Mouse (Mus musculus): ENCODE results near the gene 4931422A03Rik. TPM values are rescaled to one million over a fixed set of nuclear protein-coding genes. Genes with fewer than 3 reads are reported as not detected.

Gene 4931422A03Rik
- polyA plus RNA-seq, 1 experiment from 2014 or later = 0.80 TPM

- Histone ChIP-seq H3K27ac (replicated peaks) (no peak overlapping the region), H3K27me3 (ENCODE audit: control insufficient read depth, insufficient read depth, low read length) (no peaks in the 10 kb centered on the region), H3K4me1 (replicated peaks; ENCODE audit: control insufficient read depth, insufficient read depth) (no peaks in the 10 kb centered on the region), H3K4me3 (ENCODE audit: low read depth, low read length) (no peak overlapping the region), H3K4me2 (replicated peaks; ENCODE audit: low read depth) (no peak overlapping the region), H3K9ac (ENCODE audit: low read length) (no peak overlapping the region), H3K36me3 (ENCODE audit: control insufficient read depth, insufficient read depth, low read length) (peaks cover 5% of the 10 kb centered on the region), H3K9me3 (ENCODE audit: control insufficient read depth, low read length) (no peaks in the 10 kb centered on the region)
- ATAC-seq (ENCODE audit: low FRiP score, low TSS enrichment) (no peak), DNase-seq (ENCODE audit: low spot score) (no peak)
- no peak for TF ChIP-seq CTCF (IDR thresholded peaks at IDR 0.05; ENCODE audit: low read depth)
- TF ChIP-seq EP300 (optimal IDR thresholded peaks at IDR 0.05) = no peak
- WGBS = 95% methylated on average over 6 of the region's 6 CpGs
Measured at GRCm38 (mm10) chr2:104060996-104061395, 32.8 kb upstream of the 4931422A03Rik start.

- Histone ChIP-seq H3K9ac (ENCODE audit: low read length) (no peak overlapping the region), H3K27me3 (ENCODE audit: control insufficient read depth, insufficient read depth, low read length) (no peaks in the 10 kb centered on the region), H3K36me3 (ENCODE audit: control insufficient read depth, insufficient read depth, low read length) (peaks cover 5% of the 10 kb centered on the region), H3K4me1 (replicated peaks; ENCODE audit: control insufficient read depth, insufficient read depth) (no peaks in the 10 kb centered on the region), H3K4me3 (ENCODE audit: low read depth, low read length) (no peak overlapping the region), H3K27ac (replicated peaks) (no peak overlapping the region), H3K4me2 (replicated peaks; ENCODE audit: low read depth) (no peak overlapping the region), H3K9me3 (ENCODE audit: control insufficient read depth, low read length) (no peaks in the 10 kb centered on the region)
- 50% methylated on average over 10 of the region's 10 CpGs for WGBS
- no peak for ATAC-seq (ENCODE audit: low FRiP score, low TSS enrichment)
- DNase-seq (ENCODE audit: low spot score) = no peak
- no peak for TF ChIP-seq CTCF (IDR thresholded peaks at IDR 0.05; ENCODE audit: low read depth)
- TF ChIP-seq EP300 (optimal IDR thresholded peaks at IDR 0.05) = no peak
Measured at GRCm38 (mm10) chr2:104059786-104060185, 31.6 kb upstream of the 4931422A03Rik start.

GRCm38 (mm10) chr2:104058954-104059353 is 30.8 kb upstream of the 4931422A03Rik start:
- no peak overlapping the region for H3K4me2 ChIP-seq (replicated peaks; ENCODE audit: low read depth)
- no peaks in the 10 kb centered on the region for H3K27me3 ChIP-seq (ENCODE audit: control insufficient read depth, insufficient read depth, low read length)
- H3K4me3 ChIP-seq (ENCODE audit: low read depth, low read length) = no peak overlapping the region
- H3K9ac ChIP-seq (ENCODE audit: low read length) = no peak overlapping the region
- no peaks in the 10 kb centered on the region for H3K4me1 ChIP-seq (replicated peaks; ENCODE audit: control insufficient read depth, insufficient read depth)
- WGBS = 88% methylated on average over 4 of the region's 4 CpGs
- DNase-seq (ENCODE audit: low spot score) (no peak), ATAC-seq (ENCODE audit: low FRiP score, low TSS enrichment) (no peak)
- no peaks in the 10 kb centered on the region for H3K9me3 ChIP-seq (ENCODE audit: control insufficient read depth, low read length)
- no peak overlapping the region for H3K27ac ChIP-seq (replicated peaks)
- TF ChIP-seq EP300 (optimal IDR thresholded peaks at IDR 0.05) = no peak
- no peak for TF ChIP-seq CTCF (IDR thresholded peaks at IDR 0.05; ENCODE audit: low read depth)
- peaks cover 10% of the 10 kb centered on the region for H3K36me3 ChIP-seq (ENCODE audit: control insufficient read depth, insufficient read depth, low read length)

- TF ChIP-seq CTCF (IDR thresholded peaks at IDR 0.05; ENCODE audit: low read depth) = no peak
- no peak for TF ChIP-seq EP300 (optimal IDR thresholded peaks at IDR 0.05)
- 63% methylated on average over 1 of the region's 1 CpGs for WGBS
- peaks cover 11% of the 10 kb centered on the region for H3K36me3 ChIP-seq (ENCODE audit: control insufficient read depth, insufficient read depth, low read length)
- ATAC-seq (ENCODE audit: low FRiP score, low TSS enrichment) (no peak), DNase-seq (ENCODE audit: low spot score) (no peak)
- H3K9me3 ChIP-seq (ENCODE audit: control insufficient read depth, low read length) = no peaks in the 10 kb centered on the region
- no peak overlapping the region for H3K27ac ChIP-seq (replicated peaks)
- H3K4me2 ChIP-seq (replicated peaks; ENCODE audit: low read depth) = no peak overlapping the region
- H3K9ac ChIP-seq (ENCODE audit: low read length) = no peak overlapping the region
- no peaks in the 10 kb centered on the region for H3K4me1 ChIP-seq (replicated peaks; ENCODE audit: control insufficient read depth, insufficient read depth)
- no peak overlapping the region for H3K4me3 ChIP-seq (ENCODE audit: low read depth, low read length)
- no peaks in the 10 kb centered on the region for H3K27me3 ChIP-seq (ENCODE audit: control insufficient read depth, insufficient read depth, low read length)
Measured at GRCm38 (mm10) chr2:104058381-104058780, 30.2 kb upstream of the 4931422A03Rik start.

GRCm38 (mm10) chr2:104044479-104045080 is 16.4 kb upstream of the 4931422A03Rik start:
- H3K27ac ChIP-seq (replicated peaks) = no peak overlapping the region
- no peak for ATAC-seq (ENCODE audit: low FRiP score, low TSS enrichment)
- TF ChIP-seq CTCF (IDR thresholded peaks at IDR 0.05; ENCODE audit: low read depth) (no peak), EP300 (optimal IDR thresholded peaks at IDR 0.05) (no peak)

GRCm38 (mm10) chr2:104043624-104044478 is 15.7 kb upstream of the 4931422A03Rik start:
- H3K9ac ChIP-seq (ENCODE audit: low read length) = no peak overlapping the region
- H3K4me2 ChIP-seq (replicated peaks; ENCODE audit: low read depth) = no peak overlapping the region
- no peaks in the 10 kb centered on the region for H3K4me1 ChIP-seq (replicated peaks; ENCODE audit: control insufficient read depth, insufficient read depth)
- ATAC-seq (ENCODE audit: low FRiP score, low TSS enrichment) (no peak; the same call in 1 of the 2 replicates), DNase-seq (ENCODE audit: low spot score) (no peak)
- peaks cover 9% of the 10 kb centered on the region; the same call in 1 of the 2 replicates for H3K36me3 ChIP-seq (ENCODE audit: control insufficient read depth, insufficient read depth, low read length)
- TF ChIP-seq EP300 (optimal IDR thresholded peaks at IDR 0.05) (no peak), CTCF (IDR thresholded peaks at IDR 0.05; ENCODE audit: low read depth) (no peak)
- WGBS = 35% methylated on average over 4 of the region's 5 CpGs
- H3K27ac ChIP-seq (replicated peaks) = no peak overlapping the region
- H3K27me3 ChIP-seq (ENCODE audit: control insufficient read depth, insufficient read depth, low read length) = no peaks in the 10 kb centered on the region
- H3K4me3 ChIP-seq (ENCODE audit: low read depth, low read length) = no peak overlapping the region
- H3K9me3 ChIP-seq (ENCODE audit: control insufficient read depth, low read length) = no peaks in the 10 kb centered on the region

More at GRCm38 (mm10) chr2:104044479-104045080, 16.4 kb upstream of the 4931422A03Rik start:
- Histone ChIP-seq H3K36me3 (ENCODE audit: control insufficient read depth, insufficient read depth, low read length) (peaks cover 9% of the 10 kb centered on the region; the same call in 1 of the 2 replicates), H3K4me3 (ENCODE audit: low read depth, low read length) (no peak overlapping the region), H3K27me3 (ENCODE audit: control insufficient read depth, insufficient read depth, low read length) (no peaks in the 10 kb centered on the region), H3K4me2 (replicated peaks; ENCODE audit: low read depth) (no peak overlapping the region), H3K9me3 (ENCODE audit: control insufficient read depth, low read length) (no peaks in the 10 kb centered on the region), H3K9ac (ENCODE audit: low read length) (no peak overlapping the region), H3K4me1 (replicated peaks; ENCODE audit: control insufficient read depth, insufficient read depth) (no peaks in the 10 kb centered on the region)
- 68% methylated on average over 1 of the region's 1 CpGs for WGBS
- DNase-seq (ENCODE audit: low spot score) = no peak
